Mouse (Mus musculus) ES-Bruce4 (cell line): ENCODE measurements around the gene Jmjd1c. TPM values are rescaled to one million over a fixed set of nuclear protein-coding genes. Genes with fewer than 3 reads are reported as not detected.

Source experiments
- H3K27ac ChIP-seq: 2 replicates; pipeline ENCODE4 v1.5.1; 2012; ENCODE audit warnings: low read length, inconsistent platforms; ENCODE audit not compliant: insufficient read depth
- H3K27me3 ChIP-seq: 2 replicates; pipeline ENCODE4 v1.6.1; 2012; ENCODE audit warnings: mild to moderate bottlenecking, low read length, inconsistent platforms; ENCODE audit not compliant: control insufficient read depth, poor library complexity, insufficient read depth, severe bottlenecking
- H3K36me3 ChIP-seq: 2 replicates; pipeline ENCODE4 v1.6.1; 2012; ENCODE audit warnings: inconsistent platforms, mild to moderate bottlenecking, low read length, moderate library complexity; ENCODE audit not compliant: control insufficient read depth, poor library complexity, insufficient read depth, severe bottlenecking
- H3K4me1 ChIP-seq: one replicate; pipeline ENCODE4 v1.8.1; 2011; ENCODE audit warnings: low read length; ENCODE audit not compliant: control insufficient read depth, insufficient read depth
- H3K4me3 ChIP-seq: 2 replicates; pipeline ENCODE4 v1.5.1; 2011; ENCODE audit warnings: low read depth, mild to moderate bottlenecking, low read length
- H3K9ac ChIP-seq: 2 replicates; pipeline ENCODE4 v1.6.1; 2012; ENCODE audit warnings: low read depth, mild to moderate bottlenecking, inconsistent platforms; ENCODE audit not compliant: poor library complexity, severe bottlenecking
- H3K9me3 ChIP-seq: replicated peaks from 2 replicates; pipeline ENCODE4 v1.6.1; 2012; ENCODE audit warnings: mild to moderate bottlenecking, low read length, inconsistent platforms; ENCODE audit not compliant: control insufficient read depth, poor library complexity, insufficient read depth, severe bottlenecking
- CTCF ChIP-seq: IDR thresholded peaks from one replicate; pipeline ENCODE4 v1.8.1; 2011; ENCODE audit warnings: low read depth, low read length
- EP300 ChIP-seq: IDR thresholded peaks from 2 replicates; pipeline ENCODE4 v1.6.1; 2011; ENCODE audit warnings: low read depth, low read length; ENCODE audit not compliant: insufficient read depth
- POLR2A ChIP-seq: IDR thresholded peaks from one replicate; pipeline ENCODE4 v1.8.1; 2011; ENCODE audit warnings: low read length; ENCODE audit not compliant: insufficient read depth
- polyA plus RNA-seq: library from polyadenylated mRNA; stranded (reverse); fragments of >200 nt; gene quantifications from 2 replicates; pipeline ENCODE4 v1.2.4, GENCODE M21; 2011; ENCODE audit warnings: low read depth; ENCODE audit not compliant: missing spikeins, insufficient read depth, insufficient read length

Gene Jmjd1c
- polyA plus RNA-seq, 1 experiment, result 141 TPM

- H3K4me3 ChIP-seq, result no peak overlapping the region
- H3K27ac ChIP-seq, result no peak overlapping the region
- H3K27me3 ChIP-seq, result no peaks in the 10 kb centered on the region
- peaks cover 41% of the 10 kb centered on the region for H3K36me3 ChIP-seq
- H3K9ac ChIP-seq, result no peak overlapping the region
- TF ChIP-seq EP300, result no peak
- no peak for TF ChIP-seq POLR2A
- no peak for TF ChIP-seq CTCF
- no peaks in the 10 kb centered on the region for H3K9me3 ChIP-seq
- no peaks in the 10 kb centered on the region for H3K4me1 ChIP-seq
Observed at GRCm38 (mm10) chr10:67216872-67217271, 120.9 kb downstream of the Jmjd1c start.

- H3K27me3 ChIP-seq, result no peaks in the 10 kb centered on the region
- H3K36me3 ChIP-seq, result peaks cover 48% of the 10 kb centered on the region
- no peaks in the 10 kb centered on the region for H3K4me1 ChIP-seq
- no peak for TF ChIP-seq CTCF
- no peak for TF ChIP-seq POLR2A
- no peak for TF ChIP-seq EP300
- H3K27ac ChIP-seq, result no peak overlapping the region
- no peak overlapping the region for H3K9ac ChIP-seq
- no peak overlapping the region for H3K4me3 ChIP-seq
- no peaks in the 10 kb centered on the region for H3K9me3 ChIP-seq
Observed at GRCm38 (mm10) chr10:67218873-67219565, 123.1 kb downstream of the Jmjd1c start.

GRCm38 (mm10) chr10:67220251-67220650 is 124.3 kb downstream of the Jmjd1c start:
- Histone ChIP-seq H3K4me3 (no peak overlapping the region), H3K9me3 (no peaks in the 10 kb centered on the region), H3K27ac (no peak overlapping the region), H3K9ac (no peak overlapping the region), H3K36me3 (peaks cover 59% of the 10 kb centered on the region), H3K4me1 (no peaks in the 10 kb centered on the region), H3K27me3 (no peaks in the 10 kb centered on the region)
- no peak for TF ChIP-seq EP300
- no peak for TF ChIP-seq POLR2A
- no peak for TF ChIP-seq CTCF

- H3K4me3 ChIP-seq, result no peak overlapping the region
- no peaks in the 10 kb centered on the region for H3K4me1 ChIP-seq
- H3K27me3 ChIP-seq, result no peaks in the 10 kb centered on the region
- TF ChIP-seq CTCF (no peak), EP300 (no peak), POLR2A (no peak)
- H3K9ac ChIP-seq, result no peak overlapping the region
- peaks cover 70% of the 10 kb centered on the region for H3K36me3 ChIP-seq
- H3K27ac ChIP-seq, result no peak overlapping the region
- H3K9me3 ChIP-seq, result no peaks in the 10 kb centered on the region
Observed at GRCm38 (mm10) chr10:67221284-67221683, 125.4 kb downstream of the Jmjd1c start.

GRCm38 (mm10) chr10:67223942-67224341 is 128.0 kb downstream of the Jmjd1c start:
- Histone ChIP-seq H3K4me1 (no peaks in the 10 kb centered on the region), H3K9me3 (no peaks in the 10 kb centered on the region), H3K36me3 (peaks cover 73% of the 10 kb centered on the region), H3K9ac (no peak overlapping the region), H3K27me3 (no peaks in the 10 kb centered on the region), H3K27ac (no peak overlapping the region), H3K4me3 (no peak overlapping the region)
- TF ChIP-seq EP300, result no peak
- TF ChIP-seq CTCF, result no peak
- no peak for TF ChIP-seq POLR2A

- peaks cover 71% of the 10 kb centered on the region for H3K36me3 ChIP-seq
- no peaks in the 10 kb centered on the region for H3K27me3 ChIP-seq
- no peak overlapping the region for H3K4me3 ChIP-seq
- H3K9ac ChIP-seq, result no peak overlapping the region
- no peaks in the 10 kb centered on the region for H3K4me1 ChIP-seq
- TF ChIP-seq POLR2A (no peak), CTCF (no peak), EP300 (no peak)
- no peak overlapping the region for H3K27ac ChIP-seq
- no peaks in the 10 kb centered on the region for H3K9me3 ChIP-seq
Observed at GRCm38 (mm10) chr10:67225528-67225927, 129.6 kb downstream of the Jmjd1c start.
